Mouse (Mus musculus): ENCODE results near the gene B4galnt1. TPM values are rescaled to one million over a fixed set of nuclear protein-coding genes. Genes with fewer than 3 reads are reported as not detected.

Gene B4galnt1
- 169 and 171 TPM in 2 replicates for polyA plus RNA-seq (2012; rRNA removed)

GRCm38 (mm10) chr10:127164631-127165353, at the start of gene B4galnt1:
TSS of gene B4galnt1 (plus strand) at chr10:127165225.

GRCm38 (mm10) chr10:127121066-127121477, 44.0 kb upstream of the B4galnt1 start, which contains the start of gene Os9:
TSS of gene Os9 (minus strand) at chr10:127121131.

GRCm38 (mm10) chr10:127179871-127180694, 15.1 kb downstream of the B4galnt1 start, which contains the start of gene Slc26a10:
TSS of gene Slc26a10 (minus strand) at chr10:127180645.

DNA sequence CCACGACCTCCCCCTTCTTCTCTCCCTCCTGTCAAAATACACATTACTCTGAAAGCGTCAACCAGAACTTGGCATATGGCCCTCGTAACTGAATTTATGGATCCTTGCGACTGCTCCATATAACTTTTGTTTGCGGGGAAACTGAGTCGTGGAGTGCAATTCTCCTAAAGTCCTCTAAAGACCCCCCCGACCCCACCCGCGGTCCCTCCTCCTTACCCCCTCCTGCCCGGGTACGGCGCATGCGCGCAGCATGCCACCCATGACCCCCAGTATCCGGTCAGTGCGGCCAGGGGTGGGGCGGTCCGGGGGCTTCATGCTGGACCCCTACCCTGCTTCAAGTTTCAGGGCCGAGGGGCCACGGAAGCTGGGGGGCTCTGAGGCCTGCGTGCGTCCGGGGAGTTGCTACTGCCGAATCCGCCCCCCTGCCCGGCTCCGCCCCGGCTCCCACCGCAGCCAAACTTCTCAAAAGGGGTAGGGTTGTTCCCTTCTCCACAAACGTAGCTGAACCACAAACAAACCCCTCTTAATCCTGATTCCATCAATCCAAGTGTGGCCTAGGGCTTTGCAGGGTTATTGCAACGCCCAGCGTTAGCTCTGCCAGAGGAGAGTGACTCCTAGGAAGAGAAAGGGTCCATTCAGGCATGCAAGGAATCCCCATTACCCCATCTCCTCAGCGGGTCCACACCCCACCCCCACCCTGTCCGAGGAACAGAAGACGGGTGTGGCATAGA, 24.8 kb downstream of the B4galnt1 start, which contains the start of gene Arhgef25:
Arhgef25 (minus strand) TSS at position 433 of the 731 bp plus-strand sequence.

DNA sequence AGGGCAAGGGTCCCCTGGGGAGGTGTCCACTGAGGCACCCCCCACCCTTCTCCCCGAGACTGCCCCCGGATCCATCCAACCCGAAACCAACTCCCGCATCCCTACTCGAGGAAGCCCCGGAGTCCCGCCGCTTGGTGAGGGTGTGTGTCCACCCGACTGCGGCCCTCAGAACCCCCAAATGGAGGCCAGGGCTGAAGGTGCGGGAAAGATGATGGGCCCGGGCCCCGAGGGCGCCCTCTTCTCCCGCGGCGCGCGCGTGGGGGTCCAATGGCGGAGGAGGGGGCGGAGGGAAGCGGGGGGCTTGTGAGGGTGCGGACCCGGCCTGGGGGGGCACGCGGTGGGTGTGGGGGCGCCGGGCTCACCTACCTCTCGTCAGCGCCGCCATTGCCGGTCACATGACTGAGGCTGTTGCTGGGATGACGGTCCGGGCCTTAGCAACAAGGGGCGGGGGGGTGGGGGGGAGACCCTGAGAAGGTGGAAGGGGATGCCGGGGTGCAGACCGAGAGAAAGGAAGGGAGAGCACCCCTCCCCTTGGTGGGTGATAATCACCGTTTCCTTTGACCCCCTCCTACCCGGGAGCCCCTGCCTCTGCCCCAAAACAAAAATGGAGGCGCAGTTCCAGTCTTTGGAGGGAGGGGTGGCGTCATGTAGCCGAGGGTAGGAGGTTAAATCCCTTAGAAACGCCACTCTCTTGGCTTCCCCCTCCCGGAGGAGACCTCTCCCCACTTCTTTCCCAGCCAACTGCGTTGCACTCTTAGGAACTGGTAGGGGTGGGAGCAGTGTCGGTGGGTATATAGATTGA, 30.5 kb downstream of the B4galnt1 start, which contains the start of gene Dtx3:
Dtx3 (minus strand) TSS at position 401 of the 802 bp plus-strand sequence.

GRCm38 (mm10) chr10:127211414-127211854, 46.4 kb downstream of the B4galnt1 start, which contains the start of gene Pip4k2c:
TSS of gene Pip4k2c (minus strand) at chr10:127211585.

Other genes with a start within 250 kb of the B4galnt1 start
- 41.0 and 43.8 TPM in 2 replicates for gene Ctdsp2, start 186.5 kb upstream of the B4galnt1 start, polyA plus RNA-seq (2012; rRNA removed)
- gene Avil, start 164.5 kb upstream of the B4galnt1 start, polyA plus RNA-seq (2012; rRNA removed) = 17.5 and 21.4 TPM in 2 replicates
- gene Tsfm, start 134.4 kb upstream of the B4galnt1 start, polyA plus RNA-seq (2012; rRNA removed) = 21.3 and 39.8 TPM in 2 replicates
- gene Mettl1, start 123.8 kb upstream of the B4galnt1 start, polyA plus RNA-seq (2012; rRNA removed) = 9.2 and 10.7 TPM in 2 replicates
- gene Eef1akmt3, start 123.7 kb upstream of the B4galnt1 start, polyA plus RNA-seq (2012; rRNA removed) = 1.1 and 1.4 TPM in 2 replicates
- gene Cyp27b1, start 117.0 kb upstream of the B4galnt1 start, polyA plus RNA-seq (2012; rRNA removed) = 0.66 and 1.2 TPM in 2 replicates
- 5.7 and 8.0 TPM in 2 replicates for gene March9, start 105.0 kb upstream of the B4galnt1 start, polyA plus RNA-seq (2012; rRNA removed)
- 47.5 and 59.4 TPM in 2 replicates for gene Cdk4, start 101.7 kb upstream of the B4galnt1 start, polyA plus RNA-seq (2012; rRNA removed)
- 22.0 and 25.4 TPM in 2 replicates for gene Tspan31, start 95.0 kb upstream of the B4galnt1 start, polyA plus RNA-seq (2012; rRNA removed)
- gene Agap2, start 89.9 kb upstream of the B4galnt1 start, polyA plus RNA-seq (2012; rRNA removed) = 2.3 and 3.5 TPM in 2 replicates
- 44.9 and 55.6 TPM in 2 replicates for gene Os9, start 44.1 kb upstream of the B4galnt1 start, polyA plus RNA-seq (2012; rRNA removed)
- gene Slc26a10, start 15.4 kb downstream of the B4galnt1 start, polyA plus RNA-seq (2012; rRNA removed) = 0.96 and 2.6 TPM in 2 replicates
- 25.7 and 29.5 TPM in 2 replicates for gene Arhgef25, start 24.9 kb downstream of the B4galnt1 start, polyA plus RNA-seq (2012; rRNA removed)
- 49.2 and 63.1 TPM in 2 replicates for gene Dtx3, start 30.5 kb downstream of the B4galnt1 start, polyA plus RNA-seq (2012; rRNA removed)
- 16.3 and 17.7 TPM in 2 replicates for gene Pip4k2c, start 46.4 kb downstream of the B4galnt1 start, polyA plus RNA-seq (2012; rRNA removed)
- gene Kif5a, start 98.1 kb downstream of the B4galnt1 start, polyA plus RNA-seq (2012; rRNA removed) = 1.4 and 3.6 TPM in 2 replicates
- 108 and 112 TPM in 2 replicates for gene Dctn2, start 101.1 kb downstream of the B4galnt1 start, polyA plus RNA-seq (2012; rRNA removed)
- 35.2 and 37.4 TPM in 2 replicates for gene Mbd6, start 123.8 kb downstream of the B4galnt1 start, polyA plus RNA-seq (2012; rRNA removed)
- 31.8 and 34.2 TPM in 2 replicates for gene Mars, start 146.6 kb downstream of the B4galnt1 start, polyA plus RNA-seq (2012; rRNA removed)
- 1.1 and 2.8 TPM in 2 replicates for gene Arhgap9, start 156.7 kb downstream of the B4galnt1 start, polyA plus RNA-seq (2012; rRNA removed)
- 5.7 and 9.6 TPM in 2 replicates for gene Gli1, start 176.7 kb downstream of the B4galnt1 start, polyA plus RNA-seq (2012; rRNA removed)
- not detected in 2 replicates for gene Inhbe, start 189.2 kb downstream of the B4galnt1 start, polyA plus RNA-seq (2012; rRNA removed)
- 0.09 and 0.10 TPM in 2 replicates for gene Inhbc, start 205.2 kb downstream of the B4galnt1 start, polyA plus RNA-seq (2012; rRNA removed)
- gene R3hdm2, start 215.1 kb downstream of the B4galnt1 start, polyA plus RNA-seq (2012; rRNA removed) = 64.7 and 74.9 TPM in 2 replicates

All from stomach, adult 2 months (tissue).